Mouse (Mus musculus): ENCODE measurements around the gene Stxbp6. TPM values are rescaled to one million over a fixed set of nuclear protein-coding genes. Genes with fewer than 3 reads are reported as not detected.
A peak's percentile ranks its signal among the peaks of the same experiment; 100 is the strongest.
"Not testable (repeated sequence)": the region's sequence is repeated elsewhere in the genome, so short reads cannot be mapped to it uniquely, and the experiment has no call there.

The Stxbp6 gene
- polyA plus RNA-seq (2014; fragmentation: Nextera tagmentation; extraction: Ambion mirVana) = 6.9 and 9.0 TPM in 2 replicates

DNA sequence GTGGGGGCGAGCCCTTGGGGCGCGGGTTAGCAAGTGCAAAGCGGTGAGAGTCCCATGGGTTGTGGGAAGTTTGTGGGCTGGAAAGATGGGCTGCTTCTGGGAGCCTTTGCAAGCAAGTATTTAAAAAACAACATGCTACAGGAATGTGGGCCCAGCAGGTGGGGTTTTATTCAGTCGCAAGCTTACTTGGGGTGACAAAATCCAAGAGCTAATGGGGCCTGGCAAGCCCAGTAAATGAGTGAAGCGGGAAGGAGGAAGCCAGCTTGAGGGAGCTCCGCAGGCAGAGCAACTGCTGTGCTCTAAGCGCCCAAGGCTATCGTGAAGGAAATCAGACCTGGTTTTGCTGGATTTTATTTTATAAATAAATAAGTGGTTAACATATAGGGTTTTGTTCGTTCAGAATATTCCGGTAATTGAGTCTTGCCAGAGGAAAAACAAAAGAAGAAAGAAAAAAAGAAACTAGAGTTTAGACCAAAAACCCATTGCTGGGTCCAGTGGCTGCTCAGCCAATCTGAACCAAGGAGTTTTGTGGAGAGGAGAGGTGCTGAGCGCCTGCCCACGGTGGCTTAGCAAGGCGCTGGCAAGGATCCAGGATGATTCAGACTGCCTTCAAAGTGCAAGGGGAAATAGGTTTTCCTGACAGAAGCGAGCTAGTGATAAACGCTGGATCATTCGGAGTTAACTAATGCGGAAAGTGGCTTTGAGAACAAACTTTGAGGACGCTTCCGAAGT lies at the start of gene Stxbp6:
Gene Stxbp6 (minus strand): TSS at position 99 of the 732 bp plus-strand sequence.
- Histone ChIP-seq H3K4me3 (ENCODE audit: low read depth, low read length) (peak within 1 kb of the TSS; percentile 64), H3K36me3 (ENCODE audit: control insufficient read depth, insufficient read depth, low read length) (no peaks in the 10 kb centered on the region), H3K27me3 (replicated peaks; ENCODE audit: control insufficient read depth, insufficient read depth, low read length) (no peaks in the 10 kb centered on the region), H3K9ac (ENCODE audit: low read length) (peak within 1 kb of the TSS; percentile 73), H3K9me3 (replicated peaks; ENCODE audit: control insufficient read depth, low read length) (no peaks in the 10 kb centered on the region), H3K4me2 (ENCODE audit: low read length) (peak within 1 kb of the TSS; percentile 99), H3K27ac (ENCODE audit: low read depth, low read length) (peak within 1 kb of the TSS; percentile 74), H3K4me1 (ENCODE audit: control insufficient read depth, insufficient read depth, low read length) (peaks cover 11% of the 10 kb centered on the region; the same call in 1 of the 2 replicates)
- under 1% methylated on average over 20 of the region's 20 CpGs for WGBS
- ATAC-seq = peak; percentile 59
- DNase-seq (ENCODE audit: low spot score) = peak; percentile 77

- not testable (repeated sequence) for H3K4me2 ChIP-seq (ENCODE audit: low read length); H3K27ac ChIP-seq (ENCODE audit: low read depth, low read length); H3K9ac ChIP-seq (ENCODE audit: low read length); DNase-seq (ENCODE audit: low spot score); H3K9me3 ChIP-seq (replicated peaks; ENCODE audit: control insufficient read depth, low read length); H3K36me3 ChIP-seq (ENCODE audit: control insufficient read depth, insufficient read depth, low read length); ATAC-seq; H3K4me1 ChIP-seq (ENCODE audit: control insufficient read depth, insufficient read depth, low read length); H3K4me3 ChIP-seq (ENCODE audit: low read depth, low read length); H3K27me3 ChIP-seq (replicated peaks; ENCODE audit: control insufficient read depth, insufficient read depth, low read length)
- 82% methylated on average over 2 of the region's 2 CpGs for WGBS
These were observed 28.4 kb upstream of the Stxbp6 start for GRCm38 (mm10) chr12:45102954-45103353.

DNA sequence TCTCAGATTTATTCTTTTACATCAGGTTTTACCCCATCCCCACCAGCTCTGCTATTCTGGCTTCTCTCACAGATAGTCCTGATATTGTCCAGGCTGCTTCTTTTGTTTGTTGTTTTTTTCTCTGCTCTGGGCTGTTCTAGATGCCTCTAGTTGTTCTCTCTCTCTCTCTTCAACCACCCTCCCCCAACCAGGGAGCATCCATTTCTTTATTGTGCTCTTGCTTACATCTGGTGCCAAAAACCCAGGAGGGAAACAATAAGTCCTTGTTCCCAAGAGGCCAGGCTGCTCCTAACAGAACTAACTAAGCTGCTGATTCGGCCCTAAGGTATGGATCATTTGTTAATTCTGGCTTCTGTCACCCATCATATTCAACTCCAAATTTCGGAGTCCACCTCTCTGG lies 19.2 kb upstream of the Stxbp6 start:
- H3K4me3 ChIP-seq (ENCODE audit: low read depth, low read length) = no peak overlapping the region
- no peaks in the 10 kb centered on the region for H3K36me3 ChIP-seq (ENCODE audit: control insufficient read depth, insufficient read depth, low read length)
- DNase-seq (ENCODE audit: low spot score) (no peak), ATAC-seq (no peak)
- no peaks in the 10 kb centered on the region for H3K9me3 ChIP-seq (replicated peaks; ENCODE audit: control insufficient read depth, low read length)
- H3K4me1 ChIP-seq (ENCODE audit: control insufficient read depth, insufficient read depth, low read length) = no peaks in the 10 kb centered on the region
- no peak overlapping the region for H3K9ac ChIP-seq (ENCODE audit: low read length)
- no peak overlapping the region for H3K27ac ChIP-seq (ENCODE audit: low read depth, low read length)
- no peak overlapping the region for H3K4me2 ChIP-seq (ENCODE audit: low read length)
- no peaks in the 10 kb centered on the region for H3K27me3 ChIP-seq (replicated peaks; ENCODE audit: control insufficient read depth, insufficient read depth, low read length)
- WGBS = 57% methylated on average over 2 of the region's 2 CpGs

DNA sequence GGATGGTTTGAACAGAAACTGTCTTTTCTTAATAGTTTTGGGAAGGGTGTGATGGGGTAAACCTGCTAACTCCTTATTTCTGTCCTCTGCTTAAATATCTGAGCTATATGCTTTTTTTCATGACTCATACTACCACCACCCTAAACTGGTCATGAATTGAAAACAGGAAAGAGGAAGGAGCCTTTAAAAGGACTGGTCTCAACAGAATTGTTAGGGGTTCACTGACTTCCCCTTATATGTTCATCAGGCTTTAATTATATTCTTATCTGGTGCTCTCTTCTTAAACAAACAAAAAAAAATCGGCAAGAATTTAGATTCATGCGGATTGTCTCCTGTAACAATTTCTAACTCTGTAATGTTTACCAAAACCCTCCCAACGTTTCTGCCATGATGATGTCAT lies 17.9 kb upstream of the Stxbp6 start:
- WGBS = 82% methylated on average over 3 of the region's 3 CpGs
- H3K27me3 ChIP-seq (replicated peaks; ENCODE audit: control insufficient read depth, insufficient read depth, low read length) = no peaks in the 10 kb centered on the region
- no peak overlapping the region for H3K27ac ChIP-seq (ENCODE audit: low read depth, low read length)
- H3K4me1 ChIP-seq (ENCODE audit: control insufficient read depth, insufficient read depth, low read length) = no peaks in the 10 kb centered on the region
- H3K9me3 ChIP-seq (replicated peaks; ENCODE audit: control insufficient read depth, low read length) = no peaks in the 10 kb centered on the region
- no peak for ATAC-seq
- H3K4me2 ChIP-seq (ENCODE audit: low read length) = no peak overlapping the region
- no peak overlapping the region for H3K4me3 ChIP-seq (ENCODE audit: low read depth, low read length)
- H3K36me3 ChIP-seq (ENCODE audit: control insufficient read depth, insufficient read depth, low read length) = no peaks in the 10 kb centered on the region
- DNase-seq (ENCODE audit: low spot score) = no peak
- H3K9ac ChIP-seq (ENCODE audit: low read length) = no peak overlapping the region

DNA sequence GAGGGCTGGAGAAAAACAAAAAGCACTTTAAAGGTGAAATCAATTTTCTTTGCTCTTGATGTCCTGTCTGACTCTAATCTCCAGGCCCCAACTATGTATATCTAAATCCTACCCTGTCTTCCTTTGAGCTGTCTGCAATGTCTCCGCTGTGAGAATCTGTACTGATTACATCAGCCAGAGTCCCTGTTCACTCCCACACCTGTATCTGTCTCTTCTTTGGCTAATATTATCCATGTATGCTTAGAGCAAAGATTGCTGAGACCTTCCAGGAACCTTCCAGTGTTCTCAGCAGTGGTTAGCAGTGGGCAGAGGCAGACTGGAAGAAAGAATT lies 8.6 kb upstream of the Stxbp6 start:
- Histone ChIP-seq H3K9ac (ENCODE audit: low read length) (no peak overlapping the region), H3K27me3 (replicated peaks; ENCODE audit: control insufficient read depth, insufficient read depth, low read length) (no peaks in the 10 kb centered on the region), H3K27ac (ENCODE audit: low read depth, low read length) (no peak overlapping the region), H3K36me3 (ENCODE audit: control insufficient read depth, insufficient read depth, low read length) (no peaks in the 10 kb centered on the region), H3K4me1 (ENCODE audit: control insufficient read depth, insufficient read depth, low read length) (no peaks in the 10 kb centered on the region), H3K4me3 (ENCODE audit: low read depth, low read length) (no peak overlapping the region), H3K9me3 (replicated peaks; ENCODE audit: control insufficient read depth, low read length) (no peaks in the 10 kb centered on the region), H3K4me2 (ENCODE audit: low read length) (no peak overlapping the region)
- DNase-seq (ENCODE audit: low spot score) (no peak), ATAC-seq (no peak)
- 79% methylated on average over 1 of the region's 1 CpGs for WGBS

- Histone ChIP-seq H3K36me3 (ENCODE audit: control insufficient read depth, insufficient read depth, low read length) (no peaks in the 10 kb centered on the region), H3K4me3 (ENCODE audit: low read depth, low read length) (no peak overlapping the region), H3K27ac (ENCODE audit: low read depth, low read length) (no peak overlapping the region), H3K27me3 (replicated peaks; ENCODE audit: control insufficient read depth, insufficient read depth, low read length) (no peaks in the 10 kb centered on the region), H3K9me3 (replicated peaks; ENCODE audit: control insufficient read depth, low read length) (no peaks in the 10 kb centered on the region), H3K4me1 (ENCODE audit: control insufficient read depth, insufficient read depth, low read length) (no peaks in the 10 kb centered on the region), H3K9ac (ENCODE audit: low read length) (no peak overlapping the region), H3K4me2 (ENCODE audit: low read length) (no peak overlapping the region)
- DNase-seq (ENCODE audit: low spot score) = no peak
- no peak for ATAC-seq
- 84% methylated on average over 4 of the region's 4 CpGs for WGBS
These were observed 8.1 kb upstream of the Stxbp6 start for GRCm38 (mm10) chr12:45082379-45083144.

- Histone ChIP-seq H3K36me3 (ENCODE audit: control insufficient read depth, insufficient read depth, low read length) (no peaks in the 10 kb centered on the region), H3K9ac (ENCODE audit: low read length) (no peak overlapping the region), H3K9me3 (replicated peaks; ENCODE audit: control insufficient read depth, low read length) (no peaks in the 10 kb centered on the region), H3K4me1 (ENCODE audit: control insufficient read depth, insufficient read depth, low read length) (no peaks in the 10 kb centered on the region), H3K27me3 (replicated peaks; ENCODE audit: control insufficient read depth, insufficient read depth, low read length) (no peaks in the 10 kb centered on the region), H3K4me2 (ENCODE audit: low read length) (no peak overlapping the region), H3K4me3 (ENCODE audit: low read depth, low read length) (no peak overlapping the region), H3K27ac (ENCODE audit: low read depth, low read length) (no peak overlapping the region)
- no peak for DNase-seq (ENCODE audit: low spot score)
- 73% methylated on average over 1 of the region's 1 CpGs for WGBS
- no peak for ATAC-seq
These were observed 7.1 kb upstream of the Stxbp6 start for GRCm38 (mm10) chr12:45081617-45082016.

GRCm38 (mm10) chr12:45080753-45081122 lies 6.2 kb upstream of the Stxbp6 start:
- H3K27me3 ChIP-seq (replicated peaks; ENCODE audit: control insufficient read depth, insufficient read depth, low read length) = no peaks in the 10 kb centered on the region
- H3K4me2 ChIP-seq (ENCODE audit: low read length) = no peak overlapping the region
- no peaks in the 10 kb centered on the region for H3K36me3 ChIP-seq (ENCODE audit: control insufficient read depth, insufficient read depth, low read length)
- 84% methylated on average over 5 of the region's 5 CpGs for WGBS
- no peaks in the 10 kb centered on the region for H3K9me3 ChIP-seq (replicated peaks; ENCODE audit: control insufficient read depth, low read length)
- no peaks in the 10 kb centered on the region; the same call in 1 of the 2 replicates for H3K4me1 ChIP-seq (ENCODE audit: control insufficient read depth, insufficient read depth, low read length)
- DNase-seq (ENCODE audit: low spot score) (no peak), ATAC-seq (no peak)
- H3K4me3 ChIP-seq (ENCODE audit: low read depth, low read length) = no peak overlapping the region
- H3K9ac ChIP-seq (ENCODE audit: low read length) = no peak overlapping the region
- no peak overlapping the region for H3K27ac ChIP-seq (ENCODE audit: low read depth, low read length)

All from forebrain, embryonic 14.5 days (tissue).